Mouse (Mus musculus): ENCODE data around the gene 9030612E09Rik. TPM values are rescaled to one million over a fixed set of nuclear protein-coding genes. Genes with fewer than 3 reads are reported as not detected.

9030612E09Rik gene
- polyA plus RNA-seq, 1 experiment from 2014 or later = 0.18 TPM

- Histone ChIP-seq H3K4me2 (replicated peaks; ENCODE audit: low read depth) (no peak overlapping the region), H3K4me3 (ENCODE audit: low read depth, low read length) (no peak overlapping the region), H3K27me3 (ENCODE audit: control insufficient read depth, insufficient read depth, low read length) (no peaks in the 10 kb centered on the region), H3K9me3 (ENCODE audit: control insufficient read depth, low read length) (no peaks in the 10 kb centered on the region), H3K4me1 (replicated peaks; ENCODE audit: control insufficient read depth, insufficient read depth) (no peaks in the 10 kb centered on the region; the same call in 1 of the 2 replicates), H3K36me3 (ENCODE audit: control insufficient read depth, insufficient read depth, low read length) (no peaks in the 10 kb centered on the region), H3K27ac (replicated peaks) (no peak overlapping the region), H3K9ac (ENCODE audit: low read length) (no peak overlapping the region)
- no peak for ATAC-seq (ENCODE audit: low FRiP score, low TSS enrichment)
- 91% methylated on average over 13 of the region's 13 CpGs for WGBS
- TF ChIP-seq EP300 (optimal IDR thresholded peaks at IDR 0.05) (no peak), CTCF (IDR thresholded peaks at IDR 0.05; ENCODE audit: low read depth) (no peak)
- DNase-seq (ENCODE audit: low spot score) = no peak
Measured at GRCm38 (mm10) chr10:43217361-43217900, 42.9 kb downstream of the 9030612E09Rik start.

- WGBS = 15% methylated on average over 7 of the region's 7 CpGs
- Histone ChIP-seq H3K27ac (replicated peaks) (peak overlapping the region; percentile 93), H3K36me3 (ENCODE audit: control insufficient read depth, insufficient read depth, low read length) (no peaks in the 10 kb centered on the region), H3K4me3 (ENCODE audit: low read depth, low read length) (peak overlapping the region; percentile 90), H3K4me2 (replicated peaks; ENCODE audit: low read depth) (peak overlapping the region; percentile 64), H3K27me3 (ENCODE audit: control insufficient read depth, insufficient read depth, low read length) (no peaks in the 10 kb centered on the region), H3K4me1 (replicated peaks; ENCODE audit: control insufficient read depth, insufficient read depth) (no peaks in the 10 kb centered on the region; the same call in 1 of the 2 replicates), H3K9me3 (ENCODE audit: control insufficient read depth, low read length) (no peaks in the 10 kb centered on the region), H3K9ac (ENCODE audit: low read length) (peak overlapping the region; percentile 92)
- ATAC-seq (ENCODE audit: low FRiP score, low TSS enrichment) (no peak), DNase-seq (ENCODE audit: low spot score) (no peak)
- TF ChIP-seq CTCF (IDR thresholded peaks at IDR 0.05; ENCODE audit: low read depth) = no peak
- TF ChIP-seq EP300 (optimal IDR thresholded peaks at IDR 0.05) = no peak
Measured at GRCm38 (mm10) chr10:43220479-43220878, 46.0 kb downstream of the 9030612E09Rik start.

GRCm38 (mm10) chr10:43220910-43221625, 46.6 kb downstream of the 9030612E09Rik start, which contains the start of gene Pdss2:
Pdss2 (plus strand) TSS chr10:43221486.
- no peaks in the 10 kb centered on the region for H3K27me3 ChIP-seq (ENCODE audit: control insufficient read depth, insufficient read depth, low read length)
- no peaks in the 10 kb centered on the region for H3K9me3 ChIP-seq (ENCODE audit: control insufficient read depth, low read length)
- ATAC-seq (ENCODE audit: low FRiP score, low TSS enrichment) (peak; percentile 99), DNase-seq (ENCODE audit: low spot score) (peak; percentile 95)
- under 1% methylated on average over 50 of the region's 50 CpGs for WGBS
- peak within 1 kb of the TSS; percentile 93 for H3K27ac ChIP-seq (replicated peaks)
- H3K36me3 ChIP-seq (ENCODE audit: control insufficient read depth, insufficient read depth, low read length) = no peaks in the 10 kb centered on the region
- TF ChIP-seq EP300 (optimal IDR thresholded peaks at IDR 0.05) (no peak), CTCF (IDR thresholded peaks at IDR 0.05; ENCODE audit: low read depth) (peak; percentile 41)
- no peaks in the 10 kb centered on the region; the same call in 1 of the 2 replicates for H3K4me1 ChIP-seq (replicated peaks; ENCODE audit: control insufficient read depth, insufficient read depth)
- peak within 1 kb of the TSS; percentile 90 for H3K4me3 ChIP-seq (ENCODE audit: low read depth, low read length)
- H3K9ac ChIP-seq (ENCODE audit: low read length) = peak within 1 kb of the TSS; percentile 92
- H3K4me2 ChIP-seq (replicated peaks; ENCODE audit: low read depth) = peak within 1 kb of the TSS; percentile 97

- TF ChIP-seq CTCF (IDR thresholded peaks at IDR 0.05; ENCODE audit: low read depth) (no peak; the same call in none of the 2 replicates), EP300 (optimal IDR thresholded peaks at IDR 0.05) (no peak)
- Histone ChIP-seq H3K27me3 (ENCODE audit: control insufficient read depth, insufficient read depth, low read length) (no peaks in the 10 kb centered on the region), H3K4me2 (replicated peaks; ENCODE audit: low read depth) (peak overlapping the region; percentile 97), H3K27ac (replicated peaks) (peak overlapping the region; percentile 93), H3K36me3 (ENCODE audit: control insufficient read depth, insufficient read depth, low read length) (no peaks in the 10 kb centered on the region), H3K4me3 (ENCODE audit: low read depth, low read length) (peak overlapping the region; percentile 90), H3K4me1 (replicated peaks; ENCODE audit: control insufficient read depth, insufficient read depth) (no peaks in the 10 kb centered on the region; the same call in 1 of the 2 replicates), H3K9me3 (ENCODE audit: control insufficient read depth, low read length) (no peaks in the 10 kb centered on the region), H3K9ac (ENCODE audit: low read length) (peak overlapping the region; percentile 92)
- under 1% methylated on average over 25 of the region's 25 CpGs for WGBS
- no peak for DNase-seq (ENCODE audit: low spot score)
- ATAC-seq (ENCODE audit: low FRiP score, low TSS enrichment) = peak; percentile 39
Measured at GRCm38 (mm10) chr10:43221659-43222058, 47.2 kb downstream of the 9030612E09Rik start.

GRCm38 (mm10) chr10:43223391-43223790, 48.9 kb downstream of the 9030612E09Rik start:
- Histone ChIP-seq H3K36me3 (ENCODE audit: control insufficient read depth, insufficient read depth, low read length) (no peaks in the 10 kb centered on the region), H3K27me3 (ENCODE audit: control insufficient read depth, insufficient read depth, low read length) (no peaks in the 10 kb centered on the region), H3K4me2 (replicated peaks; ENCODE audit: low read depth) (no peak overlapping the region), H3K4me1 (replicated peaks; ENCODE audit: control insufficient read depth, insufficient read depth) (no peaks in the 10 kb centered on the region; the same call in 1 of the 2 replicates), H3K27ac (replicated peaks) (no peak overlapping the region), H3K9me3 (ENCODE audit: control insufficient read depth, low read length) (no peaks in the 10 kb centered on the region), H3K9ac (ENCODE audit: low read length) (no peak overlapping the region), H3K4me3 (ENCODE audit: low read depth, low read length) (no peak overlapping the region)
- 86% methylated on average over 2 of the region's 2 CpGs for WGBS
- no peak for ATAC-seq (ENCODE audit: low FRiP score, low TSS enrichment)
- TF ChIP-seq CTCF (IDR thresholded peaks at IDR 0.05; ENCODE audit: low read depth) (no peak), EP300 (optimal IDR thresholded peaks at IDR 0.05) (no peak)
- no peak for DNase-seq (ENCODE audit: low spot score)

Other genes with a start within 250 kb of the 9030612E09Rik start
- 0.75 and 1.2 TPM in 2 replicates for gene Sobp, start 174 bp upstream of the 9030612E09Rik start, polyA plus RNA-seq (2015; fragmentation: Nextera tagmentation; extraction: Ambion mirVana)
- gene Pdss2, start 46.8 kb downstream of the 9030612E09Rik start, polyA plus RNA-seq (2015; fragmentation: Nextera tagmentation; extraction: Ambion mirVana) = 6.1 and 6.2 TPM in 2 replicates